Mouse (Mus musculus) left cerebral cortex, adult 9 months (tissue): ENCODE results near the gene Lrguk.

Source experiments
- DNase-seq, 2 experiments: peaks; one replicate each; pipeline ENCODE4 v3.0.0; 2022; ENCODE audit warnings: low spot score in 2 of 2

Gene Lrguk

DNA sequence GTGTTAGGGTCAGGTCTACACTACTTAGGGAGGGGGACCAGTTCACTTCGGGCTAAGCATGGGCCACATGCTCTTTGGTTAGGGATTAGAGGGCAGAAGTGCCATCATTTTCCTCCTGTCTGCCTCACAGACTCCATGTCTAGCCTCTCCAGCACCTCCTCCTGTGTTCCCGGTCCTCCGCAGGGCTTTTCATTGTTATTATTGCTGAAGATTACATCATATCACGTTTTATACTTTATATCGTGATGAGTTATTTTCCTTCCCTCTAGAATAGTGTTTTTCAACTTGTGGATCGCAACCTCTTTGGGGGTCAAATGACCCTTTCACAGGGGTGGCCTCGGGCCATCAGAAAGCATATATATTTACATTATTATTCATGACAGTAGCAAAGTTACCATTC is 37.5 kb downstream of the Lrguk start:
- no peak for DNase-seq

DNA sequence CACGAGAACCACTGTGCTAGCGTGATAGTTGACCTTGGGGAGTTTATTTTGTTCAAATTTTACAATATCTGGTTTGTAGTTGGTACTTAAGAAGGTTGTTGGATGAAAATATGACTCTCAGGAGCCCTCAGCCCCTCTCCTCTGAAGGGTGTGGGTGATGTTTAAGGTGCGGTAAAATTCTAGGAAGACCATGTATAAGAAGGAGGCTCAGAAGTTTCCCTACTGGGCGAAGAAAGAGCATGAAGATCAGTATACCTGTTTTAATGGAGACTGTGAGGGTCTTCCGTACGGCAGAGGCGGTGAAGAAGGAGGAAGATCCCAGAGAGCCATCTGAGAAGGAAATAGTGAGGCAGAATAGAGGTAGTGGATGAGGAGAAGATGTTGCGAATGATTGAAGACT is 38.0 kb downstream of the Lrguk start:
- DNase-seq, result no peak

DNA sequence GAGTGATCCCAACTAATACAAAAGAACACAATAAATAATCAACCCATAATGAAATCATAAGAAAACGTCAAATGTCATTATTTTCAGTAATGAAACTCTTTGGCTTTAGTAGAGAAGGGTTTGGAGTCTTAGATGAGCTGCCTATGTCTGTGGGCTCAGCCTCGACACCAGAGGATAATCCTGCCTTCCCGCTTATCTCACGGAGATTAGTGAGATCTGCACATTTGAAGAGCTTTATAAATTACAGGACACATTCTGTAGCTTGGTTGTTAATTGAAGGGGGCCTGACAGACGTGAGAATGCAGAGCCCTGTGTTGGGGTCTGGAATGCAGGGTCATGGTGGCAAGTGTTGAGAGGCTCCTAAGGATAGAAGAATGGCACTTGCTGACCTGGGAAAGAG is 42.7 kb downstream of the Lrguk start:
- no peak for DNase-seq

DNA sequence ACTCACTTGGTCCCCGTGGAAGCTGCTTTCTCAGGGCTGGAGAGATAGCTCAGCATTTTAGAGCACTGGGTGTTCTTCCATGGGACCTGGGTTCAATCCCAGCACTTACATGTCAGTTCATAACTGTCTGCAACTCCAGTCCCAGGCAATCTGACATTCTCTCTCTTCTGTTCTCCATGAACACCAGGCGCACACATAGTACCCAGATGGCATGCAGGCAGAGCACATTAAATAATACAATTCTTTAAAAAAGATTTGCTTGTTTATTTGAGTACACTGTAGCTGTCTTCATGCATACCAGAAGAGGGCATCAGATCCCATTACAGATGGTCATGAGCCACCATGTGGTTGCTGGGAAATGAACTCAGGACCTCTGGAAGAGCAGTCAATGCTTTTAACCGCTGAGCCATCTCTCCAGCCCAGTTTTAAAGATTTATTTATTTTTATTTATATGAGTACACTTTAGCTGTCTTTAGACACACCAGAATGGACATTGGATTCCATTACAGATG is 44.7 kb downstream of the Lrguk start:
- DNase-seq, result no peak

DNA sequence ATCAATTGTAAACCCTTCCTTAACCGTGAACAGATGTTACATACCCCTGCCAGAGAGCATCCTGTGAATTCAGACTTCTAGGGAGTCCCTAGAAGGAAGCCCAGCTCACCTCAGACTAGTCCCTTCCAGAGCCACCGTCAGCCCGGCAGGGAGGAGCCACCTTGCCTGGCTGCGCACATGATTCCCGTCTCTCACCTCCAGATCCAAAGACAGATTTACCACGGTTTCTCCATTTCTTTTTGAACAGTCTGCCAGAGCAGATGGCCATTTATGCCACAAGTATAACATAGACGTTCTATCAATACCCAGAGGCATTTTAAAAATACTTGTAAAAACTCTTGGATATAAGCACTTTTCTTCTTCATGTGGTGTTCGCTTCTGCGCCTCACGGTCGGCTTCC is 46.3 kb downstream of the Lrguk start:
- DNase-seq, result peak in 1 of 2 experiments; percentile 21

DNA sequence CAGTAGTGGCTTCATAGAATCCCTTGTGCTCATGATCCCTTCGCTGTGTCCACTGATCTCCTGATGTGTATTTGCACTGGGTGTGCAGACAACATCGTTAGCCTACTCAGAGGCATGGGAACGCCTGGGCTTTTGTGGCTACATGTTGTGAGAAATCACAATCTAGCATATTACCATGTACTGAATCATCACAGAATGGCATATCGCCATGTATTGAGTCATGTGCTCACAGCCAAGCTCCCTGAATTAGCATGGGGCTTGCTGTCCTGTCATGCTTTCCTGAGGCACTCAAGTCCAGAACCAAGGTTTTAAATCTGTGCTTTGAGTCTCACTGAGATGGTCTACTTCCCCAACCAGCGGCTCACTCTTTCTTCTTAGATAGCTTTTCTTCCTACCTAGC is 54.2 kb downstream of the Lrguk start:
- no peak for DNase-seq

DNA sequence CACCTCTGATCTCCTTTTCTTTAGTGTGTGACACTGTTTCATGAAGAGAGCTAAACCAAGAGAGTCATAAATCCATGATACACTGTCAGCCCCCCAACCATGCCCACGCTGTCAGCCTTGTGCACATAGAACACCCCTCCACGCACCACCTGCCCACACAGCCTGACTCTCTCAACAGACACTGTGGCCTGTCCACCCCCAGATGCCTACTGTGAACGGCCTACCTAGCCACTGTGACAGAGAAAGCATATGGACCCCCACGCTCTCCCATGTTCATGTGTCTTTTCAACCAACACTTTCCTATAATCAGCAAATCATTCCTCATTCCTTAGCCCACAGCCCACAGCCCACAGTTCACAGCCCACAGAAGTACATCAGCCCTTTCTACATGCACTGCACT is 58.5 kb downstream of the Lrguk start:
- peak; percentile 11 to 14 for DNase-seq

DNA sequence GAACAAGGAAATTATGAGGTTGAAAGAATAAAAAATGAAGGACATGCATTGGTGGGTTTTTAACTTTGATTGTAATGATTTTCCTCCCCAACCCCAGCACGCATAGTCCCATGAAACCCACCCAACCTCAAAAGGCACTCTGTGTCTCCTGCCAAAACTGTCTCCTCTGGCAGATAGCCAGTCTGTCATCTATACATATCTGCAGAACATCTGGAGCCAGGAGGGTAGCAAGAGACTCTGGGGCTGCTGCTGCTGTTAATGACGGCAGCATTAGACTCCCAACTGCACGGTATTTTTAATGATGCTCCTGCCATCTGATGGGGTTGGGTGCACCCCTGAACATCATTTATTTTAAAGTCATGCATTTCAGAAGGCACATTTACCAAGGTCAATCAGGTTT is 59.7 kb downstream of the Lrguk start:
- no peak for DNase-seq

DNA sequence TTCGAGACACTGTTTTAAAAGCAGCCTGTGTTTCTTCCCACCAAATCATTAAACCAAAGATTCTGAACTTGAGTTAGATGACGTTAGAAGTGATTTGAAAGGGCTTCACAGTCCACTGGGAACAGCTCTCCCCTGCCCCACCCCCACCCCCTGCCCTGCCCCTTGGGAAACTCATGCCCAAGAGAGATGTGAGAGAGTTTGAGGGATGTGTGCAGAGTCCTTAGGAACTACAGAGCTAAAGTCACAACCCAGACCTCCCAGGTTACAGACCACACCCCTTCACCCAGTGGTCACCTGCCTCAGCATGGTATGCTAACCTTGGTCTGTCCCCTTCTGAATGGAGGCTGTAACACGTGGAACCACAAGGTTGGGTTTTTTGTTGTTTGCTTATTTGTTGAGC is 62.3 kb downstream of the Lrguk start:
- DNase-seq, result no peak

DNA sequence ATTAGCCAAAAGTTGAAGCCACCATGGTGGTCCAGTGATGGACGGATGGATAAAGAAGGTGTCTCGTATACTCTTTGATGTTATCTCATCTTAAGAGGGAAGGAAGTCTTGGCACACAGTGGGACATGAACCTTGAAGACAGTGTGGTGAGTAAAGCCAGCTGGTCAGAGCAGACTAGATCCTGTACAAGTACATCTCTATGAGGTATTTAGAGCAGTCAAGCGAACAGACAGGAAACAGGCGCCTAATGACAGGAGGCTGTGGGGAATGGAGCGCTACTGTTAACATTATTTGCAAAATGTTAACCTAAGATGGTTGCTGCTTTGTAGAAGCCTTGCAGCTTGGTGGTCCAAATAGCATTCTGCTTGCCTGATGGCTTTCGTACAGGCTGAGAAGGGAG is 67.0 kb downstream of the Lrguk start:
- no peak for DNase-seq

DNA sequence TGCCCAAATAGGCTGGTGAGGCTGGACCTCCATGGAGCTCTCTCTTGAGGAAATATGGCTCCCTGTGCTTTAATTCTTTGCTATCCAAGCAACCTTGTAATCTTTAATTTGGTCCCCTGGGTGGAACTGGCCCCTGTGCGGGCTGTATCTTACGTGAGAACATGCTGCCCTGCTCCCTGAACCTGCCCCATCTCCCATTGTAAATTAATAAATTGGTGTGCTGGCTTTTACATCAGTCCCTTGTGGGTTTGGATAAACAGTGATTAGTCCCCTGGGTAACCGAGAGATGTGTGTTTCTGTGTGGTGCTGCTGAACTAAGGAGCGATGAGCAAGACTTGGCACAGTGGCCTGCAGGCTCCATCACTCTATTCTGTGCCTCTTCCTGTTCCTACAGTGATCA is 67.7 kb downstream of the Lrguk start:
- DNase-seq, result no peak

DNA sequence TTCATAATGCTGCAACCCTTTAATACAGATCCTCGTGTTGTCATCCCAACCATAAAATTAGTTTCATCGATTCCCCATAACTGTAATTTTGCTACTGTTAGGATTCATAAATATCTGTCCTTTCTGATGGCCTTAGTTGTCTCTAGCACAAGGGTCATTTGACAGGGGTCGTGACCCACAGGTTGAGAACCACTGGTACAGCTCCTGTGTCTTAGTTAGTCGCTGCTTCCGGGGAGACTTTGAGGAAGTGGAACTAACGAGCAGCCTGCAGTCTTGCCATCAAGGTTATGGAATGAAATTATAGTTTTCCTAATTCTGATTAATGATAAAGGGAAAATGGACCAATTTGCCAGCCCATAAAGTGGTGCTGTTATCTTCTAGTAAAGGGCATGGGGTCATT is 70.5 kb downstream of the Lrguk start:
- DNase-seq, result no peak

DNA sequence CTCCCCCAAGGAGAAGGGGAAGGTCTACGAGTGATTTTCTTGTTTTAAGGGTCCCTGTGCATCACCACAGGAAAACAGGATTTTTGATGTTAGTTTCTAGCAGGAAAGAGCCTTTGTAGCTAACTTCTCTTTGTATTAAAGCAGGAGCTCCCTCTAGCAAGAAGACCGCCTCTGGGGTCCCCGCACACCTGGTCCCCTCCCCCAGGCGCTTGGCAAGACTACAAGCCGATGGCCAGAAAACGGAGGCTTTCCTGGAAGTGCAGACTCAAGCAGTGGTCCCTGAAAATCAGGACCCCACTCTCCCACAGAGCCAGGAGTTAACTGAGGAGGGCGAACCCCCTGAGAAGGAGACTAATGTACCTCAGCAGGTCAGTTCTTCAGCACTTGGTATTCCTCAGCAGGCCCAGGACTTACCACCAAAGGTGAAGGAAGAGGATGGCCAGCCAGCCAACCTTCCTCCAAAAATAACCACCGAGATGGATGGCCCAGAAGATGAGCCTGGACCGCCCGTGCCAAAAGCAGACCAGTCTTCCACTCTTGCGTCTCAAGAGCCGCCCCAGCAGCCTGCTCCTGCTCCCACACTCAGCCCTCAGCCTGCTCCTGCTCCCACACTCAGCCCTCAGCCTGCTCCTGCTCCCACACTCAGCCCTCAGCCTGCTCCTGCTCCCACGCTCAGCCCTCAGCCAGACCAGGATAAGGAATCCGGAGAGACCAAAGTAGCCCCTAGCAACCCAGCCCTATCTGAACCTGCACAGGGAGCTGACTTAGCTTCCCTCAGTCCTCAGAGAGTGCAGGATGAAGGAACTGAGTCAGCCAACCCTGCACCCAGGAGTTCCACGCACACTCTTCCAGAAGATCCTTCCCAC is 72.5 kb downstream of the Lrguk start:
- no peak for DNase-seq

DNA sequence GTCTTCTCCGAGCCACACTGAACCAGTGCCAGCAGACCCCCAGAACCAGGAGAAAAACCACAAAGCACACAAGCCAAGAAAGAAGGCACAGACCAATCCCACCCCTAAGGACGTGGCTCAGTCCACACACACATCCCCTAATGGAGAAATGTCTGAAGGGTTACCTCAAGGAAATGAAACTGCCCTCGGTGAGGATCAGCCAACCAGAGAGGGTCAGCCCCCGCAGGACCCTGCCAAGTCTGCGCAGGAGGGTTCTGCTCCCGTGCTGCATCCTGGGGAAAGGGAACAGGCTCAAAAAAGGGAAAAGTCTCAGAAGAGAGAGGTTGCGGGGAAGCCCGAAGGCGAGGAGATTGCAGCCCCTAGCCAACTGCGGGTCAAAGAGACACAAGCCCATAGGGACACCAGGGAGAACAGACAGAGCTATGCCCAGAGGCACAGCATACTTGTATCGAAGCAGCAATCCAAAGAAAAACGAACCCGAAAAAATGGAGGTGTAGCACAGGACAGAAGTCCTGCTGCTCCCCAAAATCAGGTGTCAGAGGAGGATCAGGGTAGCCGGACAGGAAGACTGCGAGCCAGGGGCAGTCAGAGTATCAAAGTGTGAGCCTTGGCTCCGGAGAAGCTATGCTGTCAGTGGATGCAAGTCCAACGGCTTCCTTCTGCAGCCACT is 74.1 kb downstream of the Lrguk start:
- DNase-seq, result no peak

DNA sequence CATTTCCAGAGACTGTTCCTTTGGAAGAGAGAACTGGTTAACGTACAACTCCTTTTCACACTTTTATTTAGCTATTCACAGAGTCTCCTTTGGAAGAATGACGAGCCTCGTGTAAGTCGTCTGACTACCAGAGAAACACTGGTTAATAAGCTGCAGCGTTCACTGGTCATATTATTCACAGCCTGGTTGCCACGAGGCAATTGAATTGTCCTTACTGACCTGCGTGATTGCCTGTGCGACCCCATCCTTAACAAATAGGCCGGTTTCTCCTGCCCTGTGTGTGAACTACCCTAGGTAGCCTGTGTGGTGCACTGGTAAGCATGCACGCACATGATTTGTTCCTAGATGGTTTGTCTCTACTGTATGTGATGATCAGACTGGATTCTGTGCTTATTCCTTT is 81.3 kb downstream of the Lrguk start:
- DNase-seq, result no peak

DNA sequence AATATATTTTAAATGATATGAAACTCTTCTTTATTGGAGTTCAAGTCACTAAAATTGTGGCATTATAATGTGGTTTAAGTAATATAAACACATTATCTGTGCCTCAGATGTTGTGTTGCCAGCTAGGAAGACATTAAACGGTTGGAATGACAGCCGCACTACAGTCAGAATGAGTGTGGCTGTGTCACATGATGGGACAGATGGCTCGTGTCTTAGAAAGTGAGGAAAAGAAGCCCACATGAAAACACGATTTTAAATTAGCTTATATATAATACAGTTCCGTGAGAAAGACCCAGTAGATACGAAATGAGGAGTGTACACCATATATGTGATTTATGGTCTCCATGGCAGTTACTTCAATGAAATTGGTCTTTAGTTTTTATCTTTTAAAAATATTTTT is 82.2 kb downstream of the Lrguk start:
- DNase-seq, result no peak

DNA sequence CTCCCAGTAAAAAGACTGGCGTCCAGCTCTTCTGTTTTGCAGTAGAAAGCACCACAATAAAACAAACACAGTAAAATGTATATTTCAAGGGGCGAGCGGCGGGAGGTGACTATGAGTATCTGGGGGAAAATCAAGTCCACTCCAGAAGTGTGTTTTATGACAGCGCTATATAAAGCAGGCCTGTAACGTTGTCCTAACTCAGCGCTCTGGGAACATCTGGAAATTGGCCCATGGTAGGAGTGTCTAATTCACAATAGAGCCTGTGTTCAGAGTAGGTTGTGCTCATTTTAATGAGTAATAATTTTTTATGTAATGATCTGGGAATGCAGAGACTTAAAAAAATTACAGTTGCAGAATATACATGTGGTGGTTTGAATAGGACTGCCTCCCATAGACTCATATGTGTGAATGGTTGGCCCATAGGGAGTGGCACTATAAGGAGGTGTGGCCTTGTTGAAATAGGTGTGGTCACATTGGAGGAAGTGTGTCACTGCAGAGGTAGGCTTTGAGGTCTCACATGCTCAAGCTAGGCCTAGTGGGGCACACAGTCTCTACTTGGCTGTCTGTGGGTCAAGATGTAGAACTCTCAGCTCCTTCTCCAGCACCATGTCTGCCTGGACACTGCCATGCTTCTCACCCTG is 87.7 kb downstream of the Lrguk start:
- DNase-seq, result no peak

DNA sequence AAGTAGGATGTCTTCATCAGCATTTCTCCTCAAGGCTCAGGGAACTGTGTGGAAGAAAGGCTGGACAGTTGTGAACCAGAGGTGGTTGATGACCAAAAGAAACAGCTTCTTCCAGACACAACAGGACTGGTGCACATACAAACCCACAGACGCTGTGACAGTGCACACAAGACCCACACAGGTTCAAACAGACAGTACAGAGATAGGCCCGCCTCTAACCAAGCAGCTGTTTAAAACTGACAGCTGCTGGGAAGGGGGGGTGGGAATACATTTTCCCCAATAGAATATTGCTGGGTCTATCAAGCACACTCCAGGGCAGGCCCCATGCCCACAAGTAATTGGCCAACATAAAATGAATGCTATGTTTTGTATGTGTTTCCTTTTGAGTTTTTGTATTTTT is 95.2 kb downstream of the Lrguk start:
- DNase-seq, result no peak

DNA sequence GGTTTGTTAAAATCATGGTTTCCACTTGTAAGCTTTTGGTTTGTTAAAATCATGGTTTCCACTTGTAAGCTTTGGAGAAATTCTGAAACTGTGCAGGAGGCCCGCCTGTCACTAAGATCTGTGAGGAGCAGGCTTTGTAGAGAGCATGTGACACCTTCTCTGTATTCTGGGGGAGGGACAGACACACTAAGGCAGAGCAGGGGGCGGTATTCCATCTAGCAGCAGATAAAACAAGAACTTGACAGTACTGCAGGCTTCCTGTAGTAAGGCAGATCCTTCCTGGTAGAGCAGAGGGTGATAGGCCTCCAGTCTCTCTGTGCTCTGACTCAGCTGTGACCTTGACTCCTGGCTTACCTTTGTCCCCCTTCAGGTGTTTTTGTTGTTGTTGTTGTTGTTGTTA is 100.0 kb downstream of the Lrguk start:
- DNase-seq, result no peak

DNA sequence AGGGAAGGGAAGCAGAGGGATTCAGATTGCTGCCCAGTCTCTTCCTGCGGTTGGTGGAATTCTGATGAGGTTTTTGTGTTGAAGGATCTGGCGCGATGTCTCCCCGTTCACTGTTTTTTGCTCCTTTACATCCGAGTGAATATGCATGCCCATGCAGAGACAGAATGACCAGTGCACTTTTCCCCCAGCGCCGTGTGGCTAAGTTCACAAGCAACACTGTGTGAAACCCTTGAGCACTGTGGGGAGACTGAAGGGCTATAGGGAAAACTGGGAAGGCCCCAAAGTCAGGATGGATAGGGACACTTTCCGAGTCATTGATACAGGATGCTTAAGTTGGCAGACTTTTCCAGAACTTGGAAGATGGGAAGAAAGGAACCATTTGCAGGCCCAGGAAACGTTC is 103.1 kb downstream of the Lrguk start:
- no peak for DNase-seq

DNA sequence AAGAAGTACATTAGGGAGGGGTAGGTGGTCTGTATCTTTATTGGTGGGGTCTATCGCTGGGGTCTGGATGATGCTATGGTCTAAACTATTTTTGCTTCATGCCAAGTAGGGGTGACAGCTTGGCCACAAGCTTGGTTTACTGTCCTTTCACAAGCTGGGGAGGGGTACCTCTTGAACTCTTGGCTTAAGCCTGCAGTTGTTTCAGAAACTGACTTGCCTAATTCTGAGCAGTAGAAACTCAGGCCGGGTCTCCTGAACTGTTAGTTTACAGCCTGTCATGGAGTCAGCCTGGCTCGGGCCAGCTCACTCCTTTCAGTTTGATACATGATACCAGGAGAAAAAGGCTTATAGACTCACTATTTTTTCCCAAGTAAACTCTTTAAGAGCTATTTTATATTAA is 109.1 kb downstream of the Lrguk start:
- no peak for DNase-seq

DNA sequence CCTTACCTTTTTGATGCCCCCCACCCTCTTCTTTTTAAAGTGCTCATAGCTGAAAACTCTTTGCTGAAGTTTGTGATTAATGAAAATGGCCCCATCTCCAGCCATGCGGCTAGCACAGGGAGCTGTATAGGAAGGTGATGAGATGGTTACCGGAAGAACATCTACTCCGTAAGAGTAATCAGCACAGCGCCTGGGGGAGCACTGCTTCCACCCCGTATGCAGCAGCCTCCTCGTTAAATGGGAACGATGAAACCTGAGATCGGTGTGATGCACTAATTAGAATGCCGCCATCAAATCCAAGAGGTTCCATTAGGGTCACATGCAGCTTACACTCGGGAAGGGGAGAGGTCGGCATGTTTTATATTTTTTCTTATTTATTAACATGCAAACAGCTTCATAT is 113.7 kb downstream of the Lrguk start:
- no peak for DNase-seq

DNA sequence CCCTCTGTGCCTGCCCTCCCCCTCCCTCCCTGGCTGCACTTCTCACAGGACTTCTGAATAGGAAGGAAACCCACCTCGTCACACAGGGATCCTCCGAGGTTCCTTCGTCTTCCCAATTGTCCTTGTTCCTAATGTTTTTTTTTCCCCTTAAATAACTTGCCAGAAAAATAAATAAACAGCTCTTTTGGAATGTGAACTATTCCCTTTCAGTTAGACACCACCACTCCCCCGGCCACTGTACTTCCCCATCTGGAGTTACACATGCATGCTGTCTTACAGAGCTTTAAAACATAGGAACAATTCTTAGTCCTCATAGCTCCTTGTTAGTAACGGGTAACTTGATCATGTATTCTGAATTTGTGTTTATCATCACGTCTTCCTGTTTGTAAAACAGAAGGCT is 116.8 kb downstream of the Lrguk start:
- no peak for DNase-seq
